Mouse (Mus musculus): ENCODE results near the gene G6pc2. TPM values are rescaled to one million over a fixed set of nuclear protein-coding genes. Genes with fewer than 3 reads are reported as not detected.
A peak's percentile ranks its signal among the peaks of the same experiment; 100 is the strongest.

G6pc2 gene
- polyA plus RNA-seq, 1 experiment from 2014 or later: 0.19 TPM

- Histone ChIP-seq H3K36me3 (no peaks in the 10 kb centered on the region), H3K27me3 (replicated peaks) (no peaks in the 10 kb centered on the region), H3K4me2 (no peak overlapping the region), H3K27ac (replicated peaks) (no peak overlapping the region), H3K4me1 (peaks cover 14% of the 10 kb centered on the region; the same call in 1 of the 2 replicates), H3K9me3 (replicated peaks) (no peaks in the 10 kb centered on the region), H3K9ac (replicated peaks) (no peak overlapping the region), H3K4me3 (replicated peaks) (no peak overlapping the region)
- 82% methylated on average over 3 of the region's 3 CpGs for WGBS
- ATAC-seq (ENCODE audit: low FRiP score): no peak
Measured at GRCm38 (mm10) chr2:69209684-69210083, 1.2 kb upstream of the G6pc2 start.

- Histone ChIP-seq H3K4me2 (no peak overlapping the region), H3K27me3 (replicated peaks) (no peaks in the 10 kb centered on the region), H3K36me3 (no peaks in the 10 kb centered on the region), H3K9ac (replicated peaks) (no peak overlapping the region), H3K27ac (replicated peaks) (no peak overlapping the region), H3K9me3 (replicated peaks) (no peaks in the 10 kb centered on the region), H3K4me3 (replicated peaks) (no peak overlapping the region), H3K4me1 (no peaks in the 10 kb centered on the region)
- WGBS: 56% methylated on average over 10 of the region's 10 CpGs
- ATAC-seq (ENCODE audit: low FRiP score): peak; percentile 55; the same call in 1 of the 2 replicates
Measured at GRCm38 (mm10) chr2:69212652-69213051, 1.8 kb downstream of the G6pc2 start.

GRCm38 (mm10) chr2:69215242-69215641, 4.4 kb downstream of the G6pc2 start:
- Histone ChIP-seq H3K4me3 (replicated peaks) (no peak overlapping the region), H3K27ac (replicated peaks) (no peak overlapping the region), H3K4me1 (no peaks in the 10 kb centered on the region), H3K36me3 (no peaks in the 10 kb centered on the region), H3K9ac (replicated peaks) (no peak overlapping the region), H3K4me2 (no peak overlapping the region), H3K27me3 (replicated peaks) (no peaks in the 10 kb centered on the region), H3K9me3 (replicated peaks) (no peaks in the 10 kb centered on the region)
- no peak for ATAC-seq (ENCODE audit: low FRiP score)
- WGBS: 46% methylated on average over 7 of the region's 7 CpGs

- ATAC-seq (ENCODE audit: low FRiP score): no peak
- Histone ChIP-seq H3K27me3 (replicated peaks) (no peaks in the 10 kb centered on the region), H3K4me1 (peaks cover 5% of the 10 kb centered on the region; the same call in 1 of the 2 replicates), H3K27ac (replicated peaks) (no peak overlapping the region), H3K9me3 (replicated peaks) (no peaks in the 10 kb centered on the region), H3K9ac (replicated peaks) (no peak overlapping the region), H3K4me2 (no peak overlapping the region), H3K36me3 (no peaks in the 10 kb centered on the region), H3K4me3 (replicated peaks) (no peak overlapping the region)
- 41% methylated on average over 5 of the region's 5 CpGs for WGBS
Measured at GRCm38 (mm10) chr2:69221868-69222416, 11.1 kb downstream of the G6pc2 start.

GRCm38 (mm10) chr2:69222815-69223214, 11.9 kb downstream of the G6pc2 start:
- Histone ChIP-seq H3K36me3 (no peaks in the 10 kb centered on the region), H3K4me3 (replicated peaks) (no peak overlapping the region), H3K27me3 (replicated peaks) (no peaks in the 10 kb centered on the region), H3K4me2 (no peak overlapping the region), H3K9me3 (replicated peaks) (no peaks in the 10 kb centered on the region), H3K27ac (replicated peaks) (no peak overlapping the region), H3K4me1 (peaks cover 5% of the 10 kb centered on the region; the same call in 1 of the 2 replicates), H3K9ac (replicated peaks) (no peak overlapping the region)
- no peak for ATAC-seq (ENCODE audit: low FRiP score)
- WGBS: 36% methylated on average over 10 of the region's 10 CpGs

DNA sequence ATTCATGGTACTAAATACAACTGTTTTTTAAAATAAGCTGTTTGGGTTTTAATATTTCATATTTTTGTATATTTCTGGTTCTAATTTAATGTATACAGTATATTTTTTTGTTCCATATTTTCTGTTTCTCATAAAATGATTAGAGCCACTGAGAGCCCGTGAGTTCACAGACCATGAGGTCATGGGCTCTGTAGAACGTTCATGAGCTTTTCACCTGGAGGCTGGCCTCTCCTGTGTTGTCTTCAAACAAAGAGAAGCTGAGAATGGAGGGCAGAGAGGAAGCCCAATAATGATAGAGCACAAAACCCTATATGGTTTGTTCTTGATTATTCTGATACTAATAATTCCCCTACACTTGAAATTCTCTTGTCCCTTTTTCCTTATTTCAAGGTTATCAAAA, 13.9 kb downstream of the G6pc2 start:
- no peak overlapping the region for H3K4me2 ChIP-seq
- H3K9ac ChIP-seq (replicated peaks): no peak overlapping the region
- ATAC-seq (ENCODE audit: low FRiP score): no peak
- H3K36me3 ChIP-seq: no peaks in the 10 kb centered on the region
- no peaks in the 10 kb centered on the region for H3K27me3 ChIP-seq (replicated peaks)
- no peak overlapping the region for H3K27ac ChIP-seq (replicated peaks)
- peaks cover 5% of the 10 kb centered on the region; the same call in 1 of the 2 replicates for H3K4me1 ChIP-seq
- no peak overlapping the region for H3K4me3 ChIP-seq (replicated peaks)
- 68% methylated on average over 2 of the region's 2 CpGs for WGBS
- H3K9me3 ChIP-seq (replicated peaks): no peaks in the 10 kb centered on the region

GRCm38 (mm10) chr2:69226876-69227275, 16.0 kb downstream of the G6pc2 start:
- no peak overlapping the region for H3K27ac ChIP-seq (replicated peaks)
- H3K27me3 ChIP-seq (replicated peaks): no peaks in the 10 kb centered on the region
- no peak overlapping the region for H3K4me2 ChIP-seq
- ATAC-seq (ENCODE audit: low FRiP score): no peak
- 95% methylated on average over 9 of the region's 9 CpGs for WGBS
- no peak overlapping the region for H3K9ac ChIP-seq (replicated peaks)
- H3K4me1 ChIP-seq: peaks cover 5% of the 10 kb centered on the region; the same call in 1 of the 2 replicates
- H3K36me3 ChIP-seq: no peaks in the 10 kb centered on the region
- no peaks in the 10 kb centered on the region for H3K9me3 ChIP-seq (replicated peaks)
- no peak overlapping the region for H3K4me3 ChIP-seq (replicated peaks)

DNA sequence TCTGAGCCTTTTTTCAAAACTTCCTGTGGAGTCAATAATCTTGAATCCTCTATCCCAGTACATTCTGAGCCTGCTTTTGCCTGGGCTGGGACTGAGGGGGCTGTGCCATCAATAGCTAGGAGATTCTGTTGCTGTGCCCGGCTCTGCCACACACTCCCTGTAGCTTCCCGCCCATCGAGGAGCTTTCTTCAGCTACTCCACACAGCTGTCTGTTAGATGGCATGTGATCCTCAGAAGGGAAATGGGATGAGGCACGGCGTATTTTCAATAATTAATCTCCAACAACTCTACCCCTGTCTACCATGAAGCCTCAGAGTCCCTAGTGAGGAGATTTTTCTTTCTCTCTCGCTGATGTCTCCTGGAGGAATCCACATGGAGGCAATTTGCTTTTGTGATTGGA, 17.8 kb downstream of the G6pc2 start:
- Histone ChIP-seq H3K27ac (replicated peaks) (peak overlapping the region; percentile 30; the same call in 1 of the 2 replicates), H3K9me3 (replicated peaks) (no peaks in the 10 kb centered on the region), H3K36me3 (no peaks in the 10 kb centered on the region), H3K4me2 (no peak overlapping the region), H3K27me3 (replicated peaks) (no peaks in the 10 kb centered on the region), H3K4me1 (no peaks in the 10 kb centered on the region), H3K9ac (replicated peaks) (no peak overlapping the region), H3K4me3 (replicated peaks) (no peak overlapping the region)
- no peak for ATAC-seq (ENCODE audit: low FRiP score)
- 53% methylated on average over 6 of the region's 6 CpGs for whole genome bisulfite sequencing

- Histone ChIP-seq H3K9ac (replicated peaks) (no peak overlapping the region), H3K9me3 (replicated peaks) (no peaks in the 10 kb centered on the region), H3K27ac (replicated peaks) (no peak overlapping the region), H3K36me3 (no peaks in the 10 kb centered on the region), H3K4me1 (no peaks in the 10 kb centered on the region), H3K4me2 (no peak overlapping the region), H3K4me3 (replicated peaks) (no peak overlapping the region), H3K27me3 (replicated peaks) (no peaks in the 10 kb centered on the region)
- ATAC-seq (ENCODE audit: low FRiP score): no peak
- WGBS: 84% methylated on average over 2 of the region's 2 CpGs
Measured at GRCm38 (mm10) chr2:69230137-69230536, 19.3 kb downstream of the G6pc2 start.

DNA sequence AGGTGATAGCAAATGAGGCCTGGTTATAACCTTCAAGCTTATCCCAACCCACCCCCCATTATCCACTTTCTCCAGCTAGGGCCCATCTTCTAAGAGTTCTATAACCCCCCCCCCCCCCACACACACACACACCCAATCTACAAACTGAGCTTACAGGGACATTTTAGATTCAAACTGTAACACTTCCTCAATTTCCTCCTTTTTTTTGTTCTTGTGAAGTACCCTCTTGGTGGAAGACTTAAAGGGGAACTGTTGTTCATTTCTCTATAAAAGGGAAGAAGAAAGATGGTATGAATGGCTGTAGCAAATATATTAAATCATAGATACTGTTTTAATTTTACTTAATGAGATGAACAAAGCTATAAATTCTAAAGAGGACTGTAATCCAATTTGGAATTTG, 21.2 kb downstream of the G6pc2 start:
- no peaks in the 10 kb centered on the region for H3K4me1 ChIP-seq
- H3K9ac ChIP-seq (replicated peaks): no peak overlapping the region
- no peak overlapping the region for H3K4me3 ChIP-seq (replicated peaks)
- no peaks in the 10 kb centered on the region for H3K9me3 ChIP-seq (replicated peaks)
- no peaks in the 10 kb centered on the region for H3K36me3 ChIP-seq
- no peak for ATAC-seq (ENCODE audit: low FRiP score)
- no peak overlapping the region for H3K4me2 ChIP-seq
- no peaks in the 10 kb centered on the region for H3K27me3 ChIP-seq (replicated peaks)
- no peak overlapping the region for H3K27ac ChIP-seq (replicated peaks)

GRCm38 (mm10) chr2:69234976-69235678, 24.3 kb downstream of the G6pc2 start:
- no peak for ATAC-seq (ENCODE audit: low FRiP score)
- Histone ChIP-seq H3K36me3 (no peaks in the 10 kb centered on the region), H3K27me3 (replicated peaks) (no peaks in the 10 kb centered on the region), H3K4me1 (no peaks in the 10 kb centered on the region), H3K9ac (replicated peaks) (no peak overlapping the region), H3K4me3 (replicated peaks) (no peak overlapping the region), H3K27ac (replicated peaks) (no peak overlapping the region), H3K4me2 (no peak overlapping the region), H3K9me3 (replicated peaks) (no peaks in the 10 kb centered on the region)
- WGBS: 32% methylated on average over 5 of the region's 5 CpGs

- 68% methylated on average over 9 of the region's 9 CpGs for WGBS
- H3K9me3 ChIP-seq (replicated peaks): no peaks in the 10 kb centered on the region
- ATAC-seq (ENCODE audit: low FRiP score): no peak
- no peaks in the 10 kb centered on the region for H3K36me3 ChIP-seq
- no peak overlapping the region for H3K4me2 ChIP-seq
- H3K4me1 ChIP-seq: no peaks in the 10 kb centered on the region
- no peaks in the 10 kb centered on the region for H3K27me3 ChIP-seq (replicated peaks)
- H3K27ac ChIP-seq (replicated peaks): no peak overlapping the region
- H3K9ac ChIP-seq (replicated peaks): no peak overlapping the region
- H3K4me3 ChIP-seq (replicated peaks): no peak overlapping the region
Measured at GRCm38 (mm10) chr2:69239315-69239714, 28.4 kb downstream of the G6pc2 start.
